Mouse (Mus musculus): ENCODE results near the gene Prps1. TPM values are rescaled to one million over a fixed set of nuclear protein-coding genes. Genes with fewer than 3 reads are reported as not detected.
"Not testable (repeated sequence)": the region's sequence is repeated elsewhere in the genome, so short reads cannot be mapped to it uniquely, and the experiment has no call there.

Gene Prps1
- total RNA-seq, 2 experiments from 2014 or later = 64.0 to 85.7 TPM

GRCm38 (mm10) chrX:140505497-140506238, 49.3 kb downstream of the Prps1 start:
- TF ChIP-seq CTCF (conservative IDR thresholded peaks at IDR 0.05) = no peak
- DNase-seq (ENCODE audit: low spot score in 2 of 2) = no peak
- no peak overlapping the region for H3K27ac ChIP-seq
- H3K4me3 ChIP-seq = no peak overlapping the region

DNA sequence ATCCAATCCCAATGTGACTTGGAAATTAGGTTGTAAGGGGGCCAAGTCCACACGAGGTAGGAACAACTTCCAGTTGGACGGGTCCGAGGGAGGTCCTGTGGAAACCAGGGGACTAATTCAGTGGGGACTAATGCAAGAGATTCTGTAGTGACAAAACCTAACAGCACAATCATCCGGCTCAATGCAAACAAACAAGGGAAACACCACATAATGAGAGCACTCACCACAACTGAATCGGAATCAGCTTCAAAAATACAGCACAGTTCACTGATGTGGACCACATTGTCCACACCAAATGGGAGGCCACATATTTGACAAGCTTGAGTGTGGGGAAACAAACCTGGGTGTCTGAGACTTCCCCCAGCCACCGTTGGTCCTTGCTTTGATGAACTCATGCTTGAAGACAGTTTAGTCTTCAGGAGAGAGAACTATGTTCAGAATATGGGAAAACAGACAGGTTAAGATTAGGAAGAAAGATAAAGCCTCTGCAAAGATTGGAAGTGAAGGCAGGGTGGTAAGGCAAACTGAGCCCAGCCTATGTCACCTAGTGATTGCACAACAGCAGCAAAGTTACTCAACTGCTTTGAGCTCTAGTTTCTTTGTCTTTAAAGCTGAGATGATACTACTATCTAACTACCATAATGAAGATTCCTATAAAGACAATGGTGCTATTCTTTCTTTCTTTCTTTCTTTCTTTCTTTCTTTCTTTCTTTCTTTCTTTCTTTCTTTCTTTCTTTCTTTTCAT, 50.2 kb downstream of the Prps1 start:
- Histone ChIP-seq H3K27ac (no peak overlapping the region), H3K4me3 (no peak overlapping the region)
- DNase-seq (ENCODE audit: low spot score in 2 of 2) = no peak
- no peak for TF ChIP-seq CTCF (conservative IDR thresholded peaks at IDR 0.05)

GRCm38 (mm10) chrX:140507377-140507776, 51.0 kb downstream of the Prps1 start:
- no peak overlapping the region for H3K27ac ChIP-seq
- TF ChIP-seq CTCF (conservative IDR thresholded peaks at IDR 0.05) = no peak

DNA sequence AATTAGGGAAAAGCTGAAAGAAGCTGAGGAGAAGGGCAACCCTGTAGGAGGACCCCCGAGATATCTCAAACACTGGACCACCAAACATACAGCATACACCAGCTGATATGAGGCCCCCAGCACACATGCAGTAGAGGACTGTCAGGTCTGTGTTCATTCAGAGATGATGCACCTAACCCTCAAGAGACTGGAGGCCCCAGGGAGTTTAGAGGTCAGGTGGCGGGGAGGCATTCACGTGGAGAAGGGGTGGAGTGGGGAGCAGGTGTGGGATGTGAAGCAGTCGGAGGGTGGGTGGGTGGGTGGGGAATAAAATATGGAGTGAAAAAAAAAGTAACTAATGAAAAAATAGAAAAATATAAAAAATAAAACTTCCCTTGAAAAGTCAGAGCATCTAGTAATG, 52.4 kb downstream of the Prps1 start:
- not testable (repeated sequence) for H3K27ac ChIP-seq; H3K4me3 ChIP-seq; DNase-seq (ENCODE audit: low spot score in 2 of 2)

More at GRCm38 (mm10) chrX:140507377-140507776, 51.0 kb downstream of the Prps1 start:
- no peak for DNase-seq (ENCODE audit: low spot score in 2 of 2)
- H3K4me3 ChIP-seq = no peak overlapping the region

DNA sequence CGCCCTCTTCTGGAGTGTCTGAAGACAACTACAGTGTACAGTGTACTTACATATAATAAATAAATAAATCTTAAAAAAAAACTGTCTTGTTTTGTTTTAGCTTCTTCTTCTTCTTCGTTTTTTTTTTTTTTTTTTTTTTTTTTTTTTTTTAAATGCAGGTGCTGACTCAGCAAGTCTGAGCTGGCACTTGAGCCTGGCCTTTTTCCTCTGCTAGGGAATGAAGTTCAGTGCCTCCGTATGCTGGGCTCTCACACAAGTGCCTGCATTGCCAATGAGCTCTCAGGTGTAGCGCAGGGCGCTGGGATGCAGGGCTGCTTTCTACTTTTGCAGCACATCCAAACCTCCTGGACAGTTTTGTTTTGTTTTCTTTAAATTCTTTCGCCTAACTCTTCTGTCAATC, 53.4 kb downstream of the Prps1 start:
- Histone ChIP-seq H3K4me3 (no peak overlapping the region), H3K27ac (no peak overlapping the region)
- no peak for TF ChIP-seq CTCF (conservative IDR thresholded peaks at IDR 0.05)
- no peak for DNase-seq (ENCODE audit: low spot score in 2 of 2)

DNA sequence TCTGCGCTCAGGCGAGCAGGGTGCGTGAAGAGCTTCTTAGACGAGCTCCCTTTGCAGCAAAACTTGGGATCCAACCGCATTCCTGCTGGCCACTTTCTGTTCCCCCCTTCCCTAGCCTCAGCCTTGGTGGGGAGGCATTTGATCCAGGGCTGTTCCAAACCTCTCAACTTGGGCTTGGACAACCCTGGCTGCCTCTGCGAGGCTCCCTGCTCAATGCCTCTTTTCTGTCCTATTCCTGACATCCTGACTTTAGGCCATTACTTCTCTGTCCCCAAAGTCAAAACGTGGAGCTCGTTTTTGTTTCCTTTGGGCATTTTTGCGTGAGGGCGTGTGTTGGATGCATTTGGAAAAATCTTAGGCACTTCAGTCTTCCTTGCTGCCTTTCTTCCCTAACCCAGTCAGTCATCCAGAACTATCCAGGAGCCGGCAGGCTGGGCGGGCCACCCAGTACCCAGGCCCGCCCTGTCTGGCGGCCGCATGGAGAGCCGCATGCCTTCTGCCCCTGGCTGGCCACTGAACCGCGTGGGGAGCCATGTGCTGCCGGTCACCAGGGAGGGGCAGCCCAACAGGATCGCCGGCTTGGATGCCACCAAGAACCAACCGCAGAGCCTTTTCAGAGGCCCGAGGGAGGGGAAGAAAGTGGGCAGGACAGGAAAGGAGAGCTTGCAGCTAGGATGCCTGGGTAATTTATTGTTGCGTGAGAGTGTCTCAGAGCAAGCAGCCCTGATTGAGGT, 54.5 kb downstream of the Prps1 start:
- no peak for TF ChIP-seq CTCF (conservative IDR thresholded peaks at IDR 0.05)
- H3K4me3 ChIP-seq = no peak overlapping the region
- peak overlapping the region; percentile 51; the same call in 1 of the 2 replicates for H3K27ac ChIP-seq
- DNase-seq (ENCODE audit: low spot score in 2 of 2) = peak; percentile 20 to 39

DNA sequence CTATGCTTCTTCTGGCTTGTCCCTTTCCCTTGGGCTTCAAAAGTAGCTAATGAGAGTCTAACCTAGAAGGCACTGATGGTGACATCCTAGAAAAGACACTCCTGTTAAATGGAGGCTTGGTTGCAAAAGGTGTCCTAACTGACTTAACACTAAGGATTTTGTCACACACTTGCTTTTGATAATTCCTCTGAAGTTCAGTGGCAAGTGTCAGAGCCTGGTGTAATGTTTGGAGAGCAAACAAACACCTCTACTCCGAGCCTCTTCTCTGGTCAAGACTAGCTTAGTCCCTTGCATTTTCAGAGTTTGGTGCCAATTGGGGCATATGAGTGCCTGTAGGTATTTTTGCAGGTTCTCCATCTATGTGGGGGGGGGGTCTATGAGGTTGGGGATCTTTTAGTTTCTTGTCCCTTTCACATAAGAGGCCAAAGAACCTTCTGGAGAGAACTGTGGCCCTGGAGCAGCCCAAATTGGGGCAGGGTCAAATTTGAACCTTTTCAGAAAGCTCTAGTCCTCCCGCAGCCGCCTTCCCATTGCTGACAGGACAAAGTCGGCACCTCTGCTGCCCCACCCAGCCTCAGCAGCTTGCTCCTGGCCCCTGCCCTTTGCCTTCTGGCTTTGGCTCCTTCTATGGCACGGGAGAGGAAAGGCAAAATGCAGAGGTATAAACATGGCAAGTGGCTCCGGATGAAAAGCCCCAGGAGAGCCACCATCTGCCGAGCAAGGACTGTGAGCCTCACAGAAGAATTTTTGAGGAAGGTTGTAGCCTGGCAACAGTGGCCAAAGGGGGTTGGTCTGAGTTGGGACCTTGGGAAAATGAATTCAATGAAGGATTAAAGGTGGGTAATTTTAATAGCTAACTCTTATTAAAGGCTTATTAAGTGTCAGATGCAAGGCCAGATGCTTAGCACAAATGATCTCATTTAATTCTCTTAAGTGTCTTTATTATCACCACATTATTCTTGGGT, 55.6 kb downstream of the Prps1 start:
- DNase-seq (ENCODE audit: low spot score in 2 of 2) = no peak
- TF ChIP-seq CTCF (conservative IDR thresholded peaks at IDR 0.05) = no peak
- Histone ChIP-seq H3K27ac (peak overlapping the region; percentile 51; the same call in 1 of the 2 replicates), H3K4me3 (no peak overlapping the region)

- TF ChIP-seq CTCF (conservative IDR thresholded peaks at IDR 0.05) = no peak
- H3K27ac ChIP-seq = no peak overlapping the region
- no peak overlapping the region for H3K4me3 ChIP-seq
- no peak for DNase-seq (ENCODE audit: low spot score in 2 of 2)
Observed at GRCm38 (mm10) chrX:140513379-140513778, 57.0 kb downstream of the Prps1 start.

GRCm38 (mm10) chrX:140518351-140518750, 61.9 kb downstream of the Prps1 start:
- no peak for DNase-seq (ENCODE audit: low spot score in 2 of 2)
- H3K4me3 ChIP-seq = no peak overlapping the region
- no peak for TF ChIP-seq CTCF (conservative IDR thresholded peaks at IDR 0.05)
- H3K27ac ChIP-seq = no peak overlapping the region

- TF ChIP-seq CTCF (conservative IDR thresholded peaks at IDR 0.05) = no peak
- H3K4me3 ChIP-seq = no peak overlapping the region; the same call in 1 of the 2 replicates
- H3K27ac ChIP-seq = peak overlapping the region; percentile 81
- DNase-seq (ENCODE audit: low spot score in 2 of 2) = peak; percentile 67 to 70
Observed at GRCm38 (mm10) chrX:140520146-140521102, 64.0 kb downstream of the Prps1 start.
